Mouse (Mus musculus) ES-E14 (cell line): ENCODE measurements around the gene Gm20605. TPM values are rescaled to one million over a fixed set of nuclear protein-coding genes. Genes with fewer than 3 reads are reported as not detected.

Source experiments
- DNase-seq: peaks from one replicate; pipeline ENCODE4 v3.0.0-alpha.2; 2013; ENCODE audit warnings: low read depth, low spot score
- H3K27ac ChIP-seq: 2 replicates; pipeline ENCODE4 v1.5.1; 2012; ENCODE audit warnings: low read depth, mild to moderate bottlenecking, low read length, moderate library complexity, mixed read lengths; ENCODE audit not compliant: poor library complexity, insufficient read depth, severe bottlenecking
- H3K36me3 ChIP-seq: 2 replicates; pipeline ENCODE4 v1.6.1; 2012; ENCODE audit warnings: mild to moderate bottlenecking, low read length, moderate library complexity, mixed read lengths; ENCODE audit not compliant: control insufficient read depth, poor library complexity, insufficient read depth, severe bottlenecking
- H3K4me1 ChIP-seq, 2 experiments: fragments of 150-350 bp in 1 of 2; sonication (generic) in 1 of 2; 2 replicates each; pipeline ENCODE4 v1.6.1; 2012; ENCODE audit warnings: low read length in 2 of 2, mild to moderate bottlenecking in 1 of 2, mixed read lengths in 1 of 2; ENCODE audit not compliant: control insufficient read depth in 2 of 2, insufficient read depth in 2 of 2, poor library complexity in 1 of 2
- H3K4me3 ChIP-seq, 2 experiments: fragments of 150-350 bp in 1 of 2; sonication (generic) in 1 of 2; 2 replicates each; pipeline ENCODE4 v1.5.1; 2012; ENCODE audit warnings: low read length in 2 of 2, low read depth in 1 of 2, mild to moderate bottlenecking in 1 of 2, mixed read lengths in 1 of 2; ENCODE audit not compliant: insufficient read depth in 1 of 2, poor library complexity in 1 of 2, severe bottlenecking in 1 of 2
- H3K9ac ChIP-seq: 2 replicates; pipeline ENCODE4 v1.6.1; 2012; ENCODE audit warnings: low read depth, mild to moderate bottlenecking, low read length, mixed read lengths; ENCODE audit not compliant: poor library complexity, insufficient read depth, severe bottlenecking
- H3K9me3 ChIP-seq: fragments of 150-350 bp; sonication (generic); 2 replicates; pipeline ENCODE4 v1.6.1; 2012; ENCODE audit warnings: low read depth, mild to moderate bottlenecking, low read length; ENCODE audit not compliant: control insufficient read depth, insufficient read depth
- CHD2 ChIP-seq: IDR thresholded peaks from 2 replicates; pipeline ENCODE4 v1.6.1; 2014; ENCODE audit warnings: mild to moderate bottlenecking, low read depth, low read length, inconsistent platforms
- HCFC1 ChIP-seq: IDR thresholded peaks from 2 replicates; pipeline ENCODE4 v1.6.1; 2012; ENCODE audit warnings: low read length, inconsistent platforms, borderline replicate concordance; ENCODE audit not compliant: insufficient read depth
- MAFK ChIP-seq: IDR thresholded peaks from 2 replicates; pipeline ENCODE4 v1.6.1; 2014; ENCODE audit warnings: mild to moderate bottlenecking, low read depth, low read length, inconsistent platforms; ENCODE audit not compliant: insufficient read depth
- ZC3H11A ChIP-seq: IDR thresholded peaks from 2 replicates; pipeline ENCODE4 v1.6.1; 2012; ENCODE audit warnings: low read depth, mild to moderate bottlenecking, inconsistent platforms, low read length, borderline replicate concordance
- ZNF384 ChIP-seq: IDR thresholded peaks from 2 replicates; pipeline ENCODE4 v1.6.1; 2012; ENCODE audit warnings: low read depth, low read length, inconsistent platforms
- in situ Hi-C, 2 experiments: fragments of 600-800 bp; cut with MboI; formaldehyde crosslinking; loops; one replicate each; pipeline ENCODE4 v1.15.1; 2025; ENCODE audit warnings: low sequenced_read_pairs in 2 of 2, inconsistent platforms in 1 of 2; ENCODE audit not compliant: unreplicated experiment in 2 of 2
- total RNA-seq: library from RNA; depleted of rRNA; stranded (reverse); fragments of 300-350 nt; gene quantifications from 2 replicates; pipeline ENCODE4 v1.2.3, GENCODE M21; 2012; rRNA removed

The Gm20605 gene
- total RNA-seq, 1 experiment = 7.8 TPM

- Histone ChIP-seq H3K4me3 (no peak overlapping the region), H3K9ac (no peak overlapping the region), H3K27ac (no peak overlapping the region), H3K9me3 (no peaks in the 10 kb centered on the region), H3K36me3 (no peaks in the 10 kb centered on the region), H3K4me1 (peaks cover 0 to 8% of the 10 kb centered on the region in 2 experiments; a peak in 2 of 4 replicates)
- in situ Hi-C loops = no loop called here
- DNase-seq = no peak
- TF ChIP-seq MAFK (no peak), HCFC1 (no peak), CHD2 (no peak), ZNF384 (no peak)
Observed at GRCm38 (mm10) chr5:137686127-137686790, 57.3 kb downstream of the Gm20605 start.

GRCm38 (mm10) chr5:137689974-137690373 lies 61.0 kb downstream of the Gm20605 start:
- H3K9me3 ChIP-seq = no peaks in the 10 kb centered on the region
- no peak overlapping the region for H3K4me3 ChIP-seq
- H3K9ac ChIP-seq = no peak overlapping the region
- TF ChIP-seq CHD2 (no peak), ZC3H11A (no peak), MAFK (no peak), HCFC1 (no peak), ZNF384 (no peak)
- DNase-seq = no peak
- no peak overlapping the region for H3K27ac ChIP-seq
- no peaks in the 10 kb centered on the region for H3K36me3 ChIP-seq
- H3K4me1 ChIP-seq = peaks cover 0 to 6% of the 10 kb centered on the region in 2 experiments; a peak in 3 of 4 replicates
- in situ Hi-C loops = no loop called here

GRCm38 (mm10) chr5:137690531-137690930 lies 61.6 kb downstream of the Gm20605 start:
- no peak for TF ChIP-seq ZC3H11A
- TF ChIP-seq ZNF384 = no peak
- TF ChIP-seq HCFC1 = no peak
- Histone ChIP-seq H3K9me3 (no peaks in the 10 kb centered on the region), H3K27ac (no peak overlapping the region), H3K36me3 (no peaks in the 10 kb centered on the region), H3K4me3 (no peak overlapping the region), H3K9ac (no peak overlapping the region), H3K4me1 (peaks cover 3 to 4% of the 10 kb centered on the region in 2 experiments; a peak in 3 of 4 replicates)
- no peak for DNase-seq
- in situ Hi-C loops = no loop called here

- no peaks in the 10 kb centered on the region for H3K9me3 ChIP-seq
- in situ Hi-C loops = no loop called here
- no peaks in the 10 kb centered on the region for H3K36me3 ChIP-seq
- H3K4me1 ChIP-seq = peaks cover 12% of the 10 kb centered on the region in 2 experiments
- no peak overlapping the region for H3K27ac ChIP-seq
- DNase-seq = no peak
- H3K9ac ChIP-seq = no peak overlapping the region
- no peak for TF ChIP-seq CHD2
- no peak for TF ChIP-seq MAFK
- no peak for TF ChIP-seq HCFC1
- TF ChIP-seq ZC3H11A = no peak
- TF ChIP-seq ZNF384 = no peak
- H3K4me3 ChIP-seq = no peak overlapping the region
Observed at GRCm38 (mm10) chr5:137691881-137692280, 62.9 kb downstream of the Gm20605 start.

Other genes with a start within 250 kb of the Gm20605 start
- gene Zan, start 152.1 kb upstream of the Gm20605 start, total RNA-seq = 0.95 and 2.6 TPM in 2 replicates
- gene Pop7, start 126.7 kb upstream of the Gm20605 start, total RNA-seq = 35.7 and 41.7 TPM in 2 replicates
- 24.7 and 40.3 TPM in 2 replicates for gene Gigyf1, start 110.6 kb upstream of the Gm20605 start, total RNA-seq
- gene Epo, start 95.9 kb upstream of the Gm20605 start, total RNA-seq = 0.36 and 0.48 TPM in 2 replicates
- gene Gnb2, start 95.7 kb upstream of the Gm20605 start, total RNA-seq = 259 and 297 TPM in 2 replicates
- not detected in 2 replicates for gene Actl6b, start 75.7 kb upstream of the Gm20605 start, total RNA-seq
- gene Tfr2, start 59.3 kb upstream of the Gm20605 start, total RNA-seq = 3.7 and 7.6 TPM in 2 replicates
- 7.8 and 12.9 TPM in 2 replicates for gene Mospd3, start 28.1 kb upstream of the Gm20605 start, total RNA-seq
- gene Pcolce, start 15.4 kb upstream of the Gm20605 start, total RNA-seq = 134 and 157 TPM in 2 replicates
- gene Fbxo24, start 173 bp upstream of the Gm20605 start, total RNA-seq = 1.1 and 2.2 TPM in 2 replicates
- 12.7 and 23.0 TPM in 2 replicates for gene Lrch4, start 54 bp upstream of the Gm20605 start, total RNA-seq
- 12.0 and 24.0 TPM in 2 replicates for gene Sap25, start 12.2 kb downstream of the Gm20605 start, total RNA-seq
- 0.85 and 1.5 TPM in 2 replicates for gene Irs3, start 16.5 kb downstream of the Gm20605 start, total RNA-seq
- gene Agfg2, start 55.6 kb downstream of the Gm20605 start, total RNA-seq = 12.3 and 12.5 TPM in 2 replicates
- gene Nyap1, start 112.4 kb downstream of the Gm20605 start, total RNA-seq = 5.9 and 7.4 TPM in 2 replicates
- 15.9 and 21.6 TPM in 2 replicates for gene Tsc22d4, start 116.6 kb downstream of the Gm20605 start, total RNA-seq
- 27.6 and 34.5 TPM in 2 replicates for gene Ppp1r35, start 149.7 kb downstream of the Gm20605 start, total RNA-seq
- 42.3 and 43.0 TPM in 2 replicates for gene Mepce, start 158.5 kb downstream of the Gm20605 start, total RNA-seq
- gene Zcwpw1, start 158.6 kb downstream of the Gm20605 start, total RNA-seq = 24.5 and 33.0 TPM in 2 replicates
- gene Pilra, start 207.1 kb downstream of the Gm20605 start, total RNA-seq = 0.21 and 0.62 TPM in 2 replicates
- not detected in 2 replicates for gene Pilrb1, start 228.9 kb downstream of the Gm20605 start, total RNA-seq
- not detected in 2 replicates for gene Pilrb2, start 242.6 kb downstream of the Gm20605 start, total RNA-seq